Mouse (Mus musculus) heart, postnatal 36 days (tissue): ENCODE measurements around the gene Parp3. TPM values are rescaled to one million over a fixed set of nuclear protein-coding genes. Genes with fewer than 3 reads are reported as not detected.
"Not testable (repeated sequence)": the region's sequence is repeated elsewhere in the genome, so short reads cannot be mapped to it uniquely, and the experiment has no call there.

Experiments
- DNase-seq, 2 experiments: peaks; one replicate each; pipeline ENCODE4 v3.0.0; 2021 to 2022
- intact Hi-C: fragments of 180-260 bp; cut with DNase I; formaldehyde crosslinking; loops from one replicate; pipeline ENCODE4 v1.15.1; 2025
- total RNA-seq, 2 experiments: library from RNA; stranded (reverse); gene quantifications; 2 replicates each; pipeline ENCODE4 v1.2.3; 2021

Parp3 gene
- total RNA-seq = 10 to 100 TPM; 27.2 to 33.7 TPM

DNA sequence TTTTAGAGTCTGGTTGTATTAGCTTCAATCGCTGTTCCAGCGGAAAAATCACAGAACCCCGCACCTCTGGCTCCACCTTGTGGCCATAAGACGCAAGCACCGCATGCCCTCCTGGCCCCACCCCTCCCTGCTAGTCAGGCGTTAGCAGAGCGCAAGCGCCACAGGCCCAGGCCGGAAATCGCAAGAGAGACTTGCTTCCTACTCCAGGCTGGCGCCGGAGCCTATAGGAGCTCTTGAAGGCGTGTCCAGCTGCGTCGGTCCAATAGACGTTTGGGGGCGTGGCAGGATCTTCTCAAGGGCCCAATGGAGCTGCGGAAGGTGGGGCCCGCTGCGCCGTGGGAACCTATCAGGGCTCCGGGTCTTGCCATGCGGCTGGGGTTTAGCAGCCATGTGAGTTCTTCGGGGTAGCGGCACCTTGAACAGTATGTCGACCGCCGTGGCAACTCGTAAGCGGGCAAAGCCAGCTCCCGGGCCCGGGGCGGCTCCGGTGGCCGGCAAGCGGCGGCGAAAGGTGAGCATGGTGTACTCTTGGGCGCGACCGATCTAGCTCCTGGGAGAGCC is at the start of gene Parp3:
TSS of gene Parp3 (minus strand) at position 26 of the 561 bp plus-strand sequence.
- peak; percentile 96 to 99 for DNase-seq
- intact Hi-C loops = loop anchor here (1.0 to 5.0 kb wide), 6 partner anchors 29 to 320 kb away; partner anchors contain the start of gene Glyctk

DNA sequence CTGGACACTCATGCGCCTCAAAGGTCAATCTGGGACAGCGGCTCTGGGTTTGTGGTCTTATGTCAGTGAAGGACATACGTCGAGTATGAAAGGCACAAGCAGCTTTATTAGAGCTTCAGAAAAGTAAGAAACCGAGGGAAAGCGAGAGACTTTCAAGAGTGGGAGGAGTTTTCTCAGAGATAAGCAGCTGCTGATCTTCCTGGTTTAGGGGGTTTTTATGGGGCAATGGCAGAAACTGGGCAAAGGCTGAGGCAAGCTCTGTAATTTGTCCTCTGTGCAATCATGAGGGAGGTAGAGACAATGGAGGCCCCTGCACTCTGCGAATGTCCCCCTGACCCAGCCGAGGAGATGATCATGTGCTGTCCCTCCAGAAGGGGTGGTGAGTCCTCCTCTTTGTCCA is 43.2 kb upstream of the Parp3 start:
- no peak for DNase-seq
- intact Hi-C loops = loop anchor here (5.0 kb wide), 1 partner anchor 838 kb away; no protein-coding TSS in a partner anchor

DNA sequence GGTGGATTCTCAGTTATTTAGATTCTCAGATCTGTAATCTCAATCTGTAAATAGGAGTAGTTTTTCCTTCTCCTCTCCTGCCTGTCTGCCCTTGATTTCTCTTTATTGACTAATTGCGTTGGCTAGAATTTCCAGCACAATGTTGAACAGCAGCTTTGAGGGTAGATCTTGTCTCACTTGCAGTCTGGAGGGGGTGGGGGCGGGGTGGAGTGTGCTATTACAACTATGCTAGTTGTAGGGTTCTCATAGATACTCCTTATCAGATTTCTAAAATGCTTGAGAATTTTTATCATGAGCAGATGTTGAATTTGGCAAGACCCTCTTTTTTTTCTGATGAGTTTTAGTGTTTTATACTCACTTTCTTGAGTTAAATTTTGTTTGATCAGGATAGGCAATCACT is 42.7 kb upstream of the Parp3 start:
- intact Hi-C loops = loop anchor here (5.0 kb wide), 1 partner anchor 837 kb away; no protein-coding TSS in a partner anchor
- DNase-seq = no peak

DNA sequence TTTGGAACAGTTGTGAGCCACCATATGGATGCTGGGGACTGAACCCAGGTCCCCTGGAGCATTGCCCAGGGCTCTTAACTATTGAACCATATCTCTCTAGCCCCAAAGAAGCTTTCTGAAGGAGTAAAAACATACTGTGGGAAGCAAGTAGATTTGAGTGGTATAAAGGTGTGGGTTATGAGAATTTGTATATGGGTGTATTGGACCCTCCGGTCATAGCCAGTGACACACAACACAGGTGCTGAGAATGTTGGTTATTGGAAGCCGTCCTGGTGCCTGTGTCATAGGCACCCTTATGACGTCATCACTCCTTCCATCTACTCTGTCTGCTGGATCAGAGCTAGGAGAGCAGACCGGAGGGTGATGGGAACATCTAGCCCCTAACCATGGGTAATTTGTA is 37.5 kb upstream of the Parp3 start, which contains the start of gene Iqcf5:
TSS of gene Iqcf5 (plus strand) at position 301 of the 400 bp plus-strand sequence.
- DNase-seq = no peak
- intact Hi-C loops = no loop called here

DNA sequence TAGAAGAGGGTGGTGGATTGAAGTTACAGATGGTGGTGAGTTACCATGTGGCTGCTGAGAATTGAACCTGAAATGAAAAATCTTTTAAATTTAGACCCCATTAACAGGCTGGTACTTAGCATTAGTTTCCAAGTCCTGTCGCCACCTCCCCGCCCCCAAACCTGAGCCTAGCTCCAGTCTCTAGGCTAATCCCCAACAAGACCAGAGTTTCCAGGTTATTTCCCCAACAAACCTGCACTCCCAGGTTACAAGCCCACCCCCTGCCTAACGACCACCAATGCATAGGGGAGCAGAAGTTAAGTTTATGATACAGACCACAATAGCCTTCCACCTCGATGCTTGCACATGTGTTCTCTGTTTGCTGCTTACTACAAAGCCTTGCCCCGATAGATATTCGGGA is 36.8 kb upstream of the Parp3 start:
- no peak for DNase-seq
- intact Hi-C loops = no loop called here

DNA sequence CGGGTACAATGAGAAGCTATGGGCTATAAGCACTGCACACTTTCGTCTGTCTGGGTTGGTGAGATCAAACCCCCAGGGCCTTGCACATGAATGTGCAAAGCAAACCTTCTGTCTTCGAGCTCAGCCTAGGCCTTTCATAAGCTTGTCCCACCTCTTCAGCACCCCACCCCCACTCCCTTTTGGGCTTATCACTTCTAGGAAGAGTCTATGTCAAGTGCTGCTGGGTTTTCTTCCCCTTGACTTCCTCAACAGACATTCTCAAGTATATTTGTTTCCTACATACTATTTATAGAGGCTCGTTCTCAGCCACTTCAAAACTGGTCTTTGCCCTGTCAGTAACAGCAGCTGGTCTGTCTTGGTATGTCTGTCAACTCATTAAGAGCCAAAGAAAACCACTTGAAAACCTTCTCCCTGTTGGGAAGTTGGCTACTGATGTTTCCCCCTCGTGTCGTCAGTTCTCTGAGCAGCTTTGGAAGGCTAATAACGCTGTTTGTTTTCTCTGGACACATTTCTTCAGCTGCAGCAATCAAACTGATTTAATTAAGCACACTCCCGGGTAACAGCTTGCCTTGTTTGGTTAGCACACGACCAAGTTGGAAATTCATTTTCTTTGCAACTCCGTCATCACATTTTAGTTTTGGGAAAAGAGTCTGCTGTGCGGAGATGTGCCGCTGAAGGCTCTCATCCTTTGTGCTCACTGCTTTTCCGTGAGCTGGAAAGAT is 36.1 kb upstream of the Parp3 start:
- intact Hi-C loops = no loop called here
- DNase-seq = no peak

DNA sequence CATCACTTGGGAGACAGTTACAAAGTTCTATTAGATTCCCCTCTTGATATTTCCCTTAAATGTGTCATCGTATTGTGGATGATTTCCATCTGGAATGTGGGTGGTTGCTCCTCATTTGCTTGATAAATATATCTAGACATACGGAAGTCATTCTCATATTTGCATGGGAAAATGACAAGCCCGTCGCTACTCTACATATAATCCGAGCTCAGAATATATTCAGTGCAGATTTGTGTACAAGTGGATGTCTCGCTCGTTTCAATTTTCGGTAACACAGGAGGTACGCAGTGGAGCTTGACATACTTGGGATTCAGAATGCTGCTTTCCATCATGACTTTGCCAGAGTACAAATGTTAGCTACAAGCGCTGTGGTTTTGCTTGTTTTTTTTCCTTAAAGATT is 32.6 kb upstream of the Parp3 start:
- DNase-seq = no peak
- intact Hi-C loops = no loop called here

DNA sequence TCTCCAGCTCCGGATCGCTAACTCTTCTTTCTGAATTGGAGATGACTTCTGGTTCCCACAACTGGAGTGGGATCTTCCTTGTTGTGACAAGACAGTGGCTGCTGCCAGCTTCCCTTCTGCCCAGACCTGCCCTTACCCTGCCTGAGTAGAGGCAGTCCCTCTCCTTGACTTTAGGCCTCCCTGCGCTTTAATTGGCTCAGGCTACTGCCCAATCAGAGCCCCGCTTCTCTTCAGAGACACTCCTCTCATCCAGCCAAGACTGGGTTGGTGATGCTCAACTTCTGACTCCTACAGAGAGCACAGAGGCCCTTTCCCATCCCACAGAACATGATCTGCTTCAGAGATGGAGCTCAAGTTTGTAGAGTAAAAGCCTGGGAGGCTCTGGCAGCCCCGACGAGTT is 27.5 kb upstream of the Parp3 start:
- DNase-seq = no peak
- intact Hi-C loops = no loop called here

DNA sequence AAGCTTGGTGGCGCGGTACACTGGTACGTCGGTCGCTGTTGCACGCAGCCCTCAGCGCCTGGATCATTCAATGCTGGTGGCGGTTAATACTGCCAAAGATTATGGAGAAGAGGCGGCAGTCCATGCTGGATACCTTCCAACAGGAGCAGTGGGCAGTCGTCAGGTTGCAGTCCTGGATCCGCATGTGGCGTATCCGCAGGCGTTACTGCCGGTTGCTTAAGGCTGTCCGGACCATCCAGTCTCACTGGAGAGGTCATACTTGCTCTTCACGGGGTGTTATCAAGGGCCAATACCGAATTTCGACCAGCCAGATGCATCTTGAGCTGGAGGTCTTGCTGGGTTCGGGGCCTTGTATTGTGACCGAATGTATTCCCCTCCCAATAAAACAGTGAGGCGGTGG is 25.1 kb upstream of the Parp3 start:
- intact Hi-C loops = no loop called here
- DNase-seq = no peak

DNA sequence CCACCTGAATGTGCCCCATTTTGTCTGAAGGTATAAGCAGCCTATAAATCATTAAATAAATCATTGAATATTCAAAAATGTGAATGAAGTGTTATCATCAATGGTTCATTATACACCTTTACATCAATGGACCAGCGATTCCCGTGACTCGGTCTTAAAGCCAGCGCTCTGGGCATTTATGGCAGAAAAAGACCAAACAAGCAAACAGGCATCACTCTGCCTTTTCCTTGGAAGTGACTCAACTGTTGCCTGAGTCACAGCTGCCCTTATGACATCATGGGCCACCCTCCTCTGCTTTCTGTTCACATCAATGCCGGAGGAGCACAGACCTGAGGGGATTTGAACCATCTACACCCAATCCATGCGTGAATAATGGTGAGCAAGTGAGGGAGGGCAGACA is 22.9 kb upstream of the Parp3 start, which contains the start of gene Iqcf1:
TSS of gene Iqcf1 (plus strand) at position 301 of the 400 bp plus-strand sequence.
- intact Hi-C loops = no loop called here
- no peak for DNase-seq

DNA sequence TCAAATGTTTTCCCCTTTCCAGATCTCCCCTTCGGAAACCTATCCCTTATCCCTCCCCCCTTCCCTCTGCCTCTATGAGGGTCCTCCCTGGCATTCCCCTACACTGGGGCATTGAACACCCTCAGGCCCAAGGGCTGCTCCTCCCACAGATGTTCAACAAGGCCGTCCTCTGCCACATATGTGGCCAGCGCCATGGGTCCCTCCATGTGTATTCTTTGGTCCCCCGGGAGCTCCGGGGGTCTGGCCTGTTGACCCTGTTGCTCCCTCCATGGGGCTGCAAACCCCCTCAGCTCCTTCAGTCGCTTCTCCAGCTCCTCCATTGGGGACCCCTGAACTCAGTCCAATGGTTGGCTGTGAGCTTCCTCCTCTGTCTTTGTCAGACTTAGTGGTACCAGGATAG is 10.9 kb upstream of the Parp3 start:
- intact Hi-C loops, DNase-seq: not testable (repeated sequence)

DNA sequence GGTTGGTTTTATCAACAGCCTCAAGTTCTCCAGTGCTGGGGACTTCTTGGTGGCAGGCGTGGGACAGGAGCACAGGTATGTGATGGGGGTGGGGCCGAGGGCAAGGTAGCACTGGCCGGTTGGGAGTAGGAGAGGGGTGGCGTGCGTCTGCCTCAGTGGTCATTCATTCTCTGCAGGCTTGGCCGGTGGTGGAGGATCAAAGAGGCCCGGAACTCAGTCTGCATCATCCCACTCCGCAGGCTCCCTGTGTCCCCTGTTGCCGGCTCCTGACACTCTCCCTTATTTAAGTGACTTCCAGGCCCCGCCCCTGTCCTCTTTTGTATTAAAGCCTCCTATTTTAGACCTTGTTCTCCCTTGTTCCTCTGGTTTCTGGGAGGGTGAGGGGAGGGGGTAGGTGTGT is 8.3 kb upstream of the Parp3 start:
- no peak for DNase-seq
- intact Hi-C loops = no loop called here

DNA sequence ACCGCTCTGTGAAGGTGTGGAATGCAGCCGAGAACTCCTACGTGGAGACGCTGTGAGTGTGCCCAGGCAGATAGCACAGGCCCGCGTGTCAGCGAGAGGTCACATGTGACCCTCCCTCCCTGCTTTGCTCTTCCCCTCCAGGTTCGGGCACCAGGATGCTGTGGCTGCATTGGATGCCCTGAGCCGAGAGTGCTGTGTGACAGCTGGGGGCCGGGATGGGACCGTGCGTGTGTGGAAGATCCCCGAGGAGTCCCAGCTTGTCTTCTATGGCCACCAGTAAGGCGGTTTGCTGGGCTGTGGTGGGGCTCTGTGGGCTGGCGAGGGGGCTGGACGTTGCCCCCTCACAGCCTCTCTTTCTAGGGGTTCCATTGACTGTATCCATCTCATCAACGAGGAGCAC is 6.9 kb upstream of the Parp3 start:
- intact Hi-C loops = no loop called here
- DNase-seq = no peak

DNA sequence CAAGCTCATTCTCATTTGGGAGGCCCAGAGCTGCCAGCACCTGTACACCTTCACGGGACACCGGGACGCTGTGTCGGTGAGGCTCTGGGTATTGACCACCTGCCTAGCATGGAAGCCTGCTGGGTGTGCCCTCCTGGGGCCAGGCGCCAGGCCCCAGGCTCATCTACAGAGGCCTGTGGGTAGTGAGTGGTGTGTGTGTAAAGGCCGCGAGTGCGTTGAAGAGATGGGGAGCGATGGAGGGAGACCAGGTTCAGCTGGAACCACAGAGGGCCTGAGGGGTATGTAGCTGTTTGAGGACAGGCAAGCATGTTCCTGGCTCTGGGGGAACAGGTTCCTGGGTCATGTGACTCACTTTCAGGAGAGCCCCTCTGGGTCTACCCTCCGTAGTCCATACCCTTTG is 6.4 kb upstream of the Parp3 start:
- no peak for DNase-seq
- intact Hi-C loops = no loop called here

DNA sequence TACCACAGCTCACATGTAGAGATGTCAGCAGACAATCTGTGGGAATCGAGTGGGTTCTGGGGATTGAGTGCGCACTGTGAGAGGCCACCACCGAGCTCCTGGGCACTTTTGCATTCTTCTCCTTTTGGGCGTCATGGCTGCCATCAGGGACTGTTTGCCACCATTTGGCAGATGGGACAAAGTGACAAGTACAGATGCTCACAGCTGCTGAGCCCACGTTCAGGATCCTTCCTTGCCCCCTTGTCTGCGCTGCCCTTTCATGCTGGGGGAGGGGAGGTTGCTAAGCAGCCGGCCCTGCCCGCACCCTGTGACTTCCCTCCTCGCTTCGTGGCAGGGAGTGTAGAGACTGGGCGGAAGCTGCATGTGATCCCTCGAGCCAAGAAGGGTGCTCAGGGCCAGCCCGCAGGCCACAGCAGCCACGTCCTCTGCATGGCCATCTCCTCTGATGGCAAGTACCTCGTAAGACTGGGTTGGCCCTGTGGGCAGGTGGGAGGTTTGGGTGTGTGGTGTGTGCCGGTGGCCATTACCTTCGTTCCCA is 5.9 kb upstream of the Parp3 start:
- no peak for DNase-seq
- intact Hi-C loops = no loop called here

DNA sequence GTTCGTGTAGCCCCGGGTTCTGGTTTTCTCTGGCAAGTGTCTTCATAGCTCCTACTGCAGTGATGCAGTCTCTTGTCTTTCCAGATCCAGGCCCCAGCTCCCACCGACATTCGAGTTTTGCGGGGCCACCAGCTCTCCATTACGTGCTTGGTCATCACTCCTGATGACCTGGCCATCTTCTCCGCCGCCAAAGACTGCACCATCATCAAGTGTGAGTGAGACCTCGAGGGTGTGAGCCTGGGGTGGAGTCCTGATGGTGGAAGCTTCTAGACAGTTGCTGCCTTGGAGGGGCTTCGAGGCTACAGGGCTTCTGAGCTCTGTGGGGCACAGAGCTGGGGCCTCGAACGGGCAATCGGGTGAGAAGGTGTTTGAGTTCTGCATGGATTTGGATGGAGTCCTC is 4.9 kb upstream of the Parp3 start:
- intact Hi-C loops = no loop called here
- DNase-seq = no peak

DNA sequence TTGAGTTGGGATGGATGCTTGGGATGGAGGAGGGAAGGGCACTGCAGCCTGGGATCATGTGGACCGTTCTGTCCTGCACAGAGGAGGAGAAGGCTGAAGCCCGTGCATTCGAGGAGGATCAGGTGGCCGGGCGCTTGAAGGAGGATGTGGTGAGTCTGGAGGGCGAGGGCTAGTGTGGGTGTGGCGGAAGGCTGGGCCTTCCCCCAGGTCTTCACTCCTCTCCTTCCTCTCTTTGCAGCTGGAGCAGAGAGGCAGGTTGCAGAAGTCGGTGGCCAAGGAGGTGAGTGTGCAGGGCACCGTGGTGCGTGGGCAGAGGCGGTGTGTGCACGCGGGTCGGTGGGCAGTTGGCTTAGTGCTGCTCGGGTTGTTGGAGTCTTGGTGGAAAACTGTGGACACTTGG is 4.3 kb upstream of the Parp3 start:
- intact Hi-C loops = no loop called here
- DNase-seq = no peak

DNA sequence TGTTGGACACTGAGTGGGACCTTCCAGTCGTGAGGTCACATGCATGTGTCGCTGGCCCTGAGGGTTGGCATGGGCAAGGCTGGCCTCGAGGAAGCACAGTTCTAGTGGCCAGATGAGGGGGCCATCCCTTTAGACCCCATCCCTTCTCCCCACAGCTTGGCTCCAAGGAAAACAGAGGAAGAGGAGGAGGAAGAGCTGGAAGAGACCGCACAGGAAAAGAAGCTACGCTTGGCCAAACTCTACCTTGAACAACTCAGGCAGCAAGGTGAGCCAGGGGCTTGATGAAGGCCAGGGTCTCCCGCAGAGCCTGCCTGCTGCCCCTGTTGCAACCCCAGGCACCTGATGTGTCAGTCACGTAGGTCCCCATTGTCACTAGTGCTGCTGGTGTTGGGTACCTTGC is 3.8 kb upstream of the Parp3 start:
- intact Hi-C loops = no loop called here
- no peak for DNase-seq

DNA sequence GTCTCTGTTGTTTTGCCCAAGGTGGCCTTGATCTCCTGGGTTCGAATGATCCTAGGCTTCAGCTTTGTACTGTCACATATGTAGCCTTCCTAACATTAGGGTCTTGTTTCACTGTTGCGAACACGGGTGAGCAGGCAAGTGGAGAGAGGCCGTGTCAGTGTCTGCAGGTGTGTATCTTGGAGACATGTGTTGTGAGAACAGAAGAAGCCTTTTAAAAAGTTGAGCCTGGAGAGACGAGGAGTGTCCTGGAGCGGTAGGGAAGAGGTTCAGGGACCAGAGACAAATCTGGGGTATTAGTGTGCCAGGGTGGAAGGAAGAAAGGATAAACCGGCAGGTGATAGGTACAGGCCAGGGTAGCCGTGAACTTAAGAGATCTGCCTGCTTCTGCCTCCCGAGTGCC is 1.4 kb upstream of the Parp3 start:
- intact Hi-C loops = loop anchor here (2.0 to 5.0 kb wide), 4 partner anchors 106 to 321 kb away; partner anchors contain the start of gene Glyctk
- no peak for DNase-seq

DNA sequence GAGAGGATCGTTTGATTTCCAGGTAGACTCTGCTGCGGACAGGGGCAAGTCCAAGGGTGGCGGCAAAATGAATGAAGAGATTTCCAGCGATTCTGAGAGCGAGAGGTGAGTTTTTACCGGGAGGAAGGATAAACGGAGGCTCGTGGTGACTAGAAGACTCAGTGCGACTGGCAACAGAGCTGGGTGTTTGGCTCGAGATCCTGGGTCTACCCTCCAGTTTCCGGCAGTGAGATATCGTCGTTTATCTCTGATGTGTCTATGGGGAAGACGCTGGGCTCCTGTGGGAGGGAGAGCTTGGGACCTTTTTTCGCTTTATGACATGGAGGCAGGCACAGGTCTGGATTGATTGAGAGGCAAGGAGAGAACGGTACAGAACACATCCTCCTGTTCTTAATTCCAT is 900 bp upstream of the Parp3 start:
- intact Hi-C loops = loop anchor here (2.0 to 5.0 kb wide), 6 partner anchors 105 to 320 kb away; partner anchors contain the start of gene Glyctk

DNA sequence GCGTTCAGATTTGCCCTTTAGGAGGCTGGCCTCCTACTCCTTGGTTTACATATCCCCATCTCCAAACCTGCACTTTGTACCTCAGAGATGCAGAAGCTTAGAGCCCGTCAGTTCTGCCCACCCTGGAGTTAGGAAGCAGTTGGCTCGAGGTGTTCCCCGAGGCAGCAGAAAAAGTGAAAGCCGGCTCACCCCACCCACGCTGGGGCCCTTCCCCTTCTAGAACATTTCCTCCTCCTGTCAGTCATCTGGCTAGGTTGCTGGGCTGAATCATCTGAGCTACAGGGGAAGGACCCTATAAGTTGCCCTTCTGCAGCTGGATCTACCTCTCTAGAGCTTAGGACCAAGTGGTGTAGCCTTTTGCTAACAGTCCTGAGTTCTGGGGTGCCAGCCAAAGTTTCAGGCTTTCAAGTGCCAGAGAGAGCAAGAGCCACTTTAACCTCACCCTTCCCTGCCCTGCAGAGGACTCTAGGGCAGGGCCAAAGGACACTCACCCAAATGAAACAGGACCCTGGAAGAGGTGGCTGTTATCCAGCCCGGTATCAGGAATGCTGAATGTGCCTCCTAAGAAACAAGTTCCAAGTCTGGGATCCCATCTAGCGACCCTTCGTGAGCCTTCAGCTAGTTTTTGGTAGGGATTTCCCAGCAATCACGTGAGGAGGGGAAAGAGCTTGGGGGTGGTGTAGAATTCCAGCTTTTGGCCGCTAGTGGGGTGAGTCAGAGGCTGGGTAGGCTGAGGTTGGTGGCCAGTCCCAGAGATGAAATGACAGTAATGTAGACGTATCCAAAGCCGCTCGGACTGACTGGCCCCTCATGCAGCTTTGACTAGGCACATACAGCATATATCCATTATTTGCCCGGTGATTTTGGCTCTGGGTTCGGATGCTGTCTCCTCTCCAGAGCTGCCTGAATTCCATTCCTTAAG is 486 bp downstream of the Parp3 start:
- intact Hi-C loops = loop anchor here (1.0 to 5.0 kb wide), 6 partner anchors 28 to 319 kb away; partner anchors contain the start of gene Glyctk
- peak; percentile 69 to 80 for DNase-seq

More for the DNA sequence above, 900 bp upstream of the Parp3 start:
- DNase-seq = no peak
